Mouse (Mus musculus): Measurements from ENCODE around the gene Iqgap1. TPM values are rescaled to one million over a fixed set of nuclear protein-coding genes. Genes with fewer than 3 reads are reported as not detected.

The Iqgap1 gene
- polyA plus RNA-seq, 2 experiments: 5.5 to 11.2 TPM

- no peak for DNase-seq (ENCODE audit: low read depth in 3 of 3, low spot score in 3 of 3)
- no peak overlapping the region for H3K9ac ChIP-seq (replicated peaks)
- no peaks in the 10 kb centered on the region for H3K4me1 ChIP-seq (replicated peaks; ENCODE audit: control insufficient read depth in 2 of 2, insufficient read depth in 2 of 2, low read length in 1 of 2)
- H3K4me3 ChIP-seq (ENCODE audit: insufficient read depth in 1 of 2, low read depth in 2 of 2, low read length in 2 of 2): no peak overlapping the region
- ATAC-seq (ENCODE audit: insufficient read depth): no peak
- no peaks in the 10 kb centered on the region for H3K27me3 ChIP-seq (ENCODE audit: control insufficient read depth, insufficient read depth, low read length)
- TF ChIP-seq CTCF (IDR thresholded peaks at IDR 0.05; ENCODE audit: low read depth) (no peak), EP300 (IDR thresholded peaks at IDR 0.05; ENCODE audit: low read depth) (no peak)
- H3K9me3 ChIP-seq (ENCODE audit: control insufficient read depth, low read length): no peaks in the 10 kb centered on the region
- H3K4me2 ChIP-seq (ENCODE audit: low read depth): no peak overlapping the region
- no peak overlapping the region for H3K27ac ChIP-seq
- no peaks in the 10 kb centered on the region; the same call in 1 of the 2 replicates for H3K36me3 ChIP-seq (replicated peaks; ENCODE audit: control insufficient read depth, insufficient read depth, low read depth)
- WGBS (ENCODE audit: insufficient replicate concordance): 75% methylated on average over 7 of the region's 7 CpGs
These were observed 78.4 kb downstream of the Iqgap1 start for GRCm38 (mm10) chr7:80747371-80747770.

- no peak for ATAC-seq (ENCODE audit: insufficient read depth)
These were observed 79.5 kb downstream of the Iqgap1 start for GRCm38 (mm10) chr7:80746166-80746761.

GRCm38 (mm10) chr7:80745746-80746145, 80.0 kb downstream of the Iqgap1 start:
- Histone ChIP-seq H3K4me3 (ENCODE audit: insufficient read depth in 1 of 2, low read depth in 2 of 2, low read length in 2 of 2) (no peak overlapping the region), H3K4me2 (ENCODE audit: low read depth) (no peak overlapping the region), H3K9ac (replicated peaks) (no peak overlapping the region), H3K27me3 (ENCODE audit: control insufficient read depth, insufficient read depth, low read length) (no peaks in the 10 kb centered on the region), H3K9me3 (ENCODE audit: control insufficient read depth, low read length) (no peaks in the 10 kb centered on the region), H3K4me1 (replicated peaks; ENCODE audit: control insufficient read depth in 2 of 2, insufficient read depth in 2 of 2, low read length in 1 of 2) (no peaks in the 10 kb centered on the region), H3K27ac (no peak overlapping the region), H3K36me3 (replicated peaks; ENCODE audit: control insufficient read depth, insufficient read depth, low read depth) (no peaks in the 10 kb centered on the region; the same call in 1 of the 2 replicates)
- ATAC-seq (ENCODE audit: insufficient read depth) (no peak), DNase-seq (ENCODE audit: low read depth in 3 of 3, low spot score in 3 of 3) (no peak)
- WGBS (ENCODE audit: insufficient replicate concordance): 53% methylated on average over 3 of the region's 3 CpGs
- TF ChIP-seq EP300 (IDR thresholded peaks at IDR 0.05; ENCODE audit: low read depth): no peak
- no peak for TF ChIP-seq CTCF (IDR thresholded peaks at IDR 0.05; ENCODE audit: low read depth)

More at GRCm38 (mm10) chr7:80746166-80746761, 79.5 kb downstream of the Iqgap1 start:
- no peaks in the 10 kb centered on the region for H3K9me3 ChIP-seq (ENCODE audit: control insufficient read depth, low read length)
- H3K4me1 ChIP-seq (replicated peaks; ENCODE audit: control insufficient read depth in 2 of 2, insufficient read depth in 2 of 2, low read length in 1 of 2): no peaks in the 10 kb centered on the region
- no peaks in the 10 kb centered on the region; the same call in 1 of the 2 replicates for H3K36me3 ChIP-seq (replicated peaks; ENCODE audit: control insufficient read depth, insufficient read depth, low read depth)
- no peak overlapping the region for H3K27ac ChIP-seq
- H3K27me3 ChIP-seq (ENCODE audit: control insufficient read depth, insufficient read depth, low read length): no peaks in the 10 kb centered on the region
- 66% methylated on average over 5 of the region's 5 CpGs for WGBS (ENCODE audit: insufficient replicate concordance)
- H3K9ac ChIP-seq (replicated peaks): no peak overlapping the region
- no peak for TF ChIP-seq CTCF (IDR thresholded peaks at IDR 0.05; ENCODE audit: low read depth)
- TF ChIP-seq EP300 (IDR thresholded peaks at IDR 0.05; ENCODE audit: low read depth): no peak
- H3K4me3 ChIP-seq (ENCODE audit: insufficient read depth in 1 of 2, low read depth in 2 of 2, low read length in 2 of 2): no peak overlapping the region
- H3K4me2 ChIP-seq (ENCODE audit: low read depth): no peak overlapping the region
- DNase-seq (ENCODE audit: low read depth in 3 of 3, low spot score in 3 of 3): no peak

GRCm38 (mm10) chr7:80745250-80745649, 80.5 kb downstream of the Iqgap1 start:
- Histone ChIP-seq H3K27ac (no peak overlapping the region), H3K4me3 (ENCODE audit: insufficient read depth in 1 of 2, low read depth in 2 of 2, low read length in 2 of 2) (no peak overlapping the region), H3K27me3 (ENCODE audit: control insufficient read depth, insufficient read depth, low read length) (no peaks in the 10 kb centered on the region), H3K9me3 (ENCODE audit: control insufficient read depth, low read length) (no peaks in the 10 kb centered on the region), H3K4me1 (replicated peaks; ENCODE audit: control insufficient read depth in 2 of 2, insufficient read depth in 2 of 2, low read length in 1 of 2) (no peaks in the 10 kb centered on the region), H3K4me2 (ENCODE audit: low read depth) (no peak overlapping the region), H3K9ac (replicated peaks) (no peak overlapping the region), H3K36me3 (replicated peaks; ENCODE audit: control insufficient read depth, insufficient read depth, low read depth) (no peaks in the 10 kb centered on the region)
- WGBS (ENCODE audit: insufficient replicate concordance): 72% methylated on average over 9 of the region's 9 CpGs
- no peak for DNase-seq (ENCODE audit: low read depth in 3 of 3, low spot score in 3 of 3)
- no peak for ATAC-seq (ENCODE audit: insufficient read depth)
- TF ChIP-seq CTCF (IDR thresholded peaks at IDR 0.05; ENCODE audit: low read depth): no peak
- no peak for TF ChIP-seq EP300 (IDR thresholded peaks at IDR 0.05; ENCODE audit: low read depth)

GRCm38 (mm10) chr7:80743920-80744630, 81.7 kb downstream of the Iqgap1 start:
- H3K4me2 ChIP-seq (ENCODE audit: low read depth): no peak overlapping the region
- H3K4me1 ChIP-seq (replicated peaks; ENCODE audit: control insufficient read depth in 2 of 2, insufficient read depth in 2 of 2, low read length in 1 of 2): no peaks in the 10 kb centered on the region
- no peak overlapping the region for H3K27ac ChIP-seq
- 65% methylated on average over 9 of the region's 9 CpGs for WGBS (ENCODE audit: insufficient replicate concordance)
- no peaks in the 10 kb centered on the region for H3K36me3 ChIP-seq (replicated peaks; ENCODE audit: control insufficient read depth, insufficient read depth, low read depth)
- H3K9ac ChIP-seq (replicated peaks): no peak overlapping the region
- H3K9me3 ChIP-seq (ENCODE audit: control insufficient read depth, low read length): no peaks in the 10 kb centered on the region
- H3K4me3 ChIP-seq (ENCODE audit: insufficient read depth in 1 of 2, low read depth in 2 of 2, low read length in 2 of 2): no peak overlapping the region
- DNase-seq (ENCODE audit: low read depth in 3 of 3, low spot score in 3 of 3) (no peak), ATAC-seq (ENCODE audit: insufficient read depth) (no peak)
- H3K27me3 ChIP-seq (ENCODE audit: control insufficient read depth, insufficient read depth, low read length): no peaks in the 10 kb centered on the region
- no peak for TF ChIP-seq CTCF (IDR thresholded peaks at IDR 0.05; ENCODE audit: low read depth)
- no peak for TF ChIP-seq EP300 (IDR thresholded peaks at IDR 0.05; ENCODE audit: low read depth)

Measured in liver, embryonic 14.5 days (tissue).